Mouse (Mus musculus) cerebellum, adult (tissue): ENCODE measurements at regions not wholly inside any gene's neighbourhood (a gene's known extent, or its start where the extent isn't known, plus 50 kb on each side); places are given as distances from the start of the nearest gene placed in this dataset.
"Not testable (repeated sequence)": the region's sequence is repeated elsewhere in the genome, so short reads cannot be mapped to it uniquely, and the experiment has no call there.

Experiments
- ATAC-seq: cut with Nextera tagmentation; 2 replicates; pipeline ENCODE4 v1.9.2; 2017; ENCODE audit warnings: mild to moderate bottlenecking, moderate library complexity, mixed read lengths; ENCODE audit not compliant: insufficient number of reproducible peaks, low FRiP score, low TSS enrichment

DNA sequence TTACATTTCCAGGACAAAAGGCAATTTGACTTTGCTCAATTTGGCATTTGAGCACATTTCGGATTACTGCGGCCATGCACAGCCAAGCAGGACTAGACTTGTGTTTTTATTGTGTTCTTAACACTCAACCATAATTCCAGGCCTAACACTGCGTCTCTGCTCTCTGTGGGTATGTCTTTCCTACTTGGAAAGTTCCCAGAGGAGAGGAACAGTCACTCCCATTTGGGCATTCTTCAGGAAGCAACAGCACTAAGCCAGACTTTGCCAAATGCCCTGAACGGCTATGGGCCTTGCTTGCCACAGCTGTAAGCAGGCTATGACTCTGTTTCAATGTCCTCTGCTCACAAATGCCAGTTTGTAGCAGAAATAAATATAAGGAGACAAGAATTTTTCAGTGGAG, 56.5 kb upstream of the Pdk3 start:
- ATAC-seq: no peak

DNA sequence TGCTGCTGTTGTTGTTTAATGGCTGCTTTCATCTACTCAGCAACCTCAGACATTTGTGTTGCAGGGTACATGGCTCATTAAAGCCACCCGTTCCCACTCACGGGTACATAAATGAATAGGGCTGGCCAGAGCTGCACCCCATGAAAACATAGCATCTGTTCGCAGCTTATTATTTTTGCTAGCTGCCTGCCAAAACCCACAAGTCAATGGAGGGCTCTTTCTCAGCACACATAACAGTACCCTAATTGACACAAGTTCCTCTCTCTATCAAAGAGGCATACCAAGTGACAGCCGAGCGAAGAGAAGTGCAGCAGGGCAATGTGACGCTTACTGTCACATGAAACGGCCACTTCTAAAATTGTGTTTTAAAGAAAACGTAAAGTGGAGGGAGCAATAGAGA, 57.0 kb upstream of the Pdk3 start:
- ATAC-seq: peak; percentile 67

DNA sequence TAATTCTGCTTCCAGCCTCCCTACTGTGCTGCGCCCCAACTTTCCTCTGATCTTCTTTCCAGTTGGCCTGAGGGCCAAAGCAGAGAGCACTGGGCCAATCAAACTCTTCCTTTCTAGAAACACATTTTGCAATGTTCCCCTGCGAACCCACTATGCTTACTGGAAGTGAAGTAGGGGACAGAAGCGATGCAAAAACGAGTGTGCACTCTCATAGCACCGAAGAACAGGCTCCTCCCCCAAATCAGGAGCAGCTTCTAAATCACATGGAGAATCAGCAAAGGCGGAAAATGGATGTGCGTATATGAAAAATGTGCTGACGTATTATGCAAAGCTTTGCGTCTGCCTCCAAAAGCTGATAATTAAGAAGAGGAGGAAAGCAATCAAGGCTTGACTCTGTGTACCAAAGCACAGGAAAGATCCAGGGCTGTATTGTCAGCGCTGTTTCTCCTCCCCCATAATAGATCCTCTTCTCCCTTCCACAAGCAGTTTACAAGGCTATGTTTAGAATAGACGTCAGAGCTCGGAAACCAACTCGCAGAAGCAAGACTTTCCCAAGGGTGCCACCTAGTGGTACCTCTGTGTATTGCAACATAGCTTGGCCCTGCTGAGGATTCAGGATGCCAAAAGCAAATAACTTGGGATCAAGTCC, 57.5 kb upstream of the Pdk3 start:
- peak; percentile 95 for ATAC-seq

DNA sequence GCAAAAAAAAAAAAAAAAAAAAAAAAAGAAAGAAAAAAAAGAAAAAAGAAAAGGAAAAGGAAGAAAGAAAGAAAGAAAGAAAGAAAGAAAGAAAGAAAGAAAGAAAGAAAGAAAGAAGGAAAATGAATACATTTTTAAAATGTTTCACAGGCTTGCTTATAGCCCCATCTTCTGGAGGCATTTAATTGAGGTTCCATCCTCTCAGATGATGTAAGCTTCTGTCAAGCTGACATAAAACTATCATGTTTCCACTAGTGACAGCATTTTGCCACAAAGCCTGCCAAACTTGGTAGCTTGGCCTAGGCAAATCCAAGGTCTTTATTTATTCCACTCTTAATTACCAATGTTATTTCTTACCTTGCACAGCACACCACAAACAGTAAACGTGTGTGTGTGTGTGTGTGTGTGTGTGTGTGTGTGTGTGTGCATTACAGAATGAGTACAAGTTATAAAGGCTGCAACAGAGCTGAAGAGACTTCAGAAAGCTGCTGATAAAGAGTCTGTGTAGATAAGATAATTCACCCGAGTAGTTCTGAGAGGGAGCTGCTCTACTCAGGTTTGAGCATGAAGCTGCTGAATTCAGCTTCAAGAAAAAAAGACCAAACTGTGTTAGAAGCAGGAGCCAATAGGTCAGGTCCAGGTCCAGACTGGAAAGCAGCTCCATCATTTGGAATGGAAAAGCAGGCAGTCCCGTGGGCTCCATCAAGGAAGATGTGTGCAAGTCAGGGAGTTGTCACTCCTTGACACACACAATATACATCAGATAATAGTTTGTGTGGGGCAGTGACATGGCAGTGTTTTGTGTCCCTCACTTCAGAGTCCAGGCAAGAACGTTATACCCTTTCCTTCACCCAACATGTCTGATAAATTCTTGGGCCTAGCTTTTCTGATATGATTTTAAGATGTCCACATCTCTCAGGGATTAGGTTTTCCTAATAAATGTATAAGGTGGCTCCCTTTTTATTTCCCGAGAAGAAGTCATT, 65.1 kb upstream of the Pdk3 start:
- ATAC-seq: no peak

DNA sequence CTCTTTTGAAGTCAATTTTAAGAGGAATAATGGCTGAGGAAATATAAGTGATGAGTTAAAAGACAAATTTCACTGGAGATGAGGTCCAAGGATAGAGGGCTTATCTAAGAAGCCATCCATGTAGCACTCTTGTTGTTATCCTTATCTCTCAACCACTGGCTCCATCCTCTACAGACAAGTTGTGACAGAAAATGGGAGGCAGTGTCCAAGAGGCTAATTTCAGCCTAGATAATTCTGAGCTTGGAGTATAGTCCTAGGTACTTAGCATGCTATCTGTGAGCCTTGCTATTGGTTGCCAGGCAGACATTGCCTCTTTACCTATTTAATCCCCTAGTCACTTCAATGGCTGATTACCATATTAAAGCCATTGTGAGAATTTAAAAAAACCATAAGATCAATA, 65.2 kb upstream of the AU015836 start:
- no peak for ATAC-seq

DNA sequence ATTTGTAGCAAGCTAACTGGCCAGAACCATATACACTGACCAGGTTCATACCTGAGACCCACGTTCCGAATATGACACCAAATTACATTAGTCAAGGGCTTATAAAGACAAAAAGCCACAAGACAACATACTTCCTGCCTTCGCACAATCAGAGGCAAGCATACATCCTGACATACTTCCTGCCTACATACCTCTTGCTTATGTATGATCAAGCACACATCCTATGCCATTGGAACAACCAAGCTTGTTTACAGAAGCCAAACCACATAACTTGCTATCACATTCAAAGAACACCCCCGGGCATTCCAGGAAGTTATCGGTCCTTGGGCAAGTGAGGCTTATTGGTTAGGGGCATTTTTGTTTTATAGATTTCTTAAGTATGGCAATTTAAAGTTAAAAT, 62.9 kb upstream of the AU015836 start:
- ATAC-seq: no peak

DNA sequence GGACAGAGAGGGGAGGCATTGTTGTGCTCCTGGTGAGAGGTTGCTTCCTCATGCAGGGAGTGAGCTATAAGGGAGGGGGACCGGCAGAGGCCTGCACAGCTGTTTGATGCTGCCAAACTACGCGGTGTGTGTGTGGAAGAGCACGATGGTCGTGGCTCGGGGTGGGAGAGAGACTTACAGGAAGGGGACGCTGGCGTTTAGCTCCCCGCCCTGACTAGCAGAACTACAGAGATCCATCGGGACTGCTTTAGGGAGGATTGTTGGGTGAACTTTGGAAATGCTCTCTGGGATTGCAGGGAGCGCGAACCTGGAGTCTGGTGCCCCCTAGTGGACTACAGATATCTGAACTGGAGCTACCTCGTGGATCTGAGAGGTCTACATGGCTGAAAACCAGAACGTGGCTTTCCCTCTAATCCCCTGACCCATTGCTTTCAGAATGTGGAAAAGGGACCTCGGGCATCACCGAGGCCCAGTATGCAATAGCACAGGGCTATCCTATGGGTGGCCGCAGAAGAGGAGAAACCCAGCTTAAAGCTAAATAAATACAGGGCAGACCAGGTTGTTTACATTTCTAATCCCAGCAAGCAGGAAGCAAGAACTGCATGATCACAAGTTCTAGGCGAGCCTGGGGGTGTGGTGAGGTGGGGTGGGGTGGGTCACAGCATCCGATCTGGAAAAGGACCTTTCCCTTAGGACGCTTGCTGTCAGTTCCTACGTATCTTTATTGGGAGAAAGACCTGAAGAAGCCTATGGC, 57.2 kb upstream of the AU015836 start:
- ATAC-seq: peak; percentile 88

DNA sequence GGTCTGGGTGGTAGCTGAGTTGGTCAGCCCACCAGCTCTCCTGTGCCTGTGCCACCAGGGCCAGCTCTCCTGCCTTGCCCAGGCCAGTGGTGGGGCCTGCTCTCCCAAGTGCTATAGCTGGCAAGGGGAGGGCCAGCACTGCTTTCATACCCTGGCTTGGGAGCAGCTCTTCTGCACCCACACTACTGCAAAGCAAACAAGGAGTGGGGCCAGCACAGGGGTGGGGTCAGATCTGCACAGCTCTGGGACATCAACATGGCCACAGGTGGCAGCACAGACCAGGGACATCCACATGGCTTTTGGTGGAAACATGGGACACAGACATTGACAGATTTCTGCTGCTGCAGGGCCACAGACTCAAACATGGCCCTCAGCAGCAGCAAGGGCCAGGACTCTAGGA, 52.9 kb upstream of the AU015836 start:
- ATAC-seq: no peak

DNA sequence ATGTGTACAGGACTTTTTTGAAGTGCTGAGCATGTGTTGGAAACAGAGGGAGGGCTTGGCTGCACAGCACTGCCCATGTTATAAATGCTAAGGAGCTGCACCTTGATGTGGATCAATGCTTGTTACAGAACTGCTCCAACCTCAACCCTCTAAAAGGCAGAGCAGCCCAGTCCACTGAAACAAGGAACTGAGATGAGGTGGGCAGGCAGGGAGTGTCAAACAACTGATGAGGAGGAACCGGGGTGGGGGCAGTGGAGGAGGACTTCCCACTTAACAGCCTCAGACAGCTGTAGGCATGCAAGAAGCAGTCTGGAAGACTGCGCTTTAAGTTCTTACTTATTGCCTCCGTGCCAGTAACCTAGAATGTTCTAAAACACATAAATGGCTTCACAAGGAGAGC, 51.1 kb upstream of the AU015836 start:
- not testable (repeated sequence) for ATAC-seq
